Mouse (Mus musculus) hindbrain, postnatal 0 days (tissue): ENCODE measurements around the gene Tle2. TPM values are rescaled to one million over a fixed set of nuclear protein-coding genes. Genes with fewer than 3 reads are reported as not detected.
A peak's percentile ranks its signal among the peaks of the same experiment; 100 is the strongest.

ENCODE experiments used
- ATAC-seq: fragments of 200-750 bp; cut with Nextera tagmentation; 2 replicates; pipeline ENCODE4 v1.8.0; 2017; ENCODE audit warnings: mild to moderate bottlenecking, moderate TSS enrichment, moderate library complexity
- DNase-seq: peaks from one replicate; pipeline ENCODE4 v3.0.0-alpha.2; 2015; ENCODE audit warnings: low spot score
- H3K27ac ChIP-seq: fragments of 300-500 bp; sonication (generic); 2 replicates; pipeline ENCODE4 v1.5.1; 2014; ENCODE audit warnings: mild to moderate bottlenecking
- H3K27me3 ChIP-seq: fragments of 300-500 bp; sonication (generic); 2 replicates; pipeline ENCODE4 v1.6.1; 2014; ENCODE audit warnings: low read length, mixed read lengths; ENCODE audit not compliant: insufficient read depth
- H3K36me3 ChIP-seq: fragments of 300-500 bp; sonication (generic); 2 replicates; pipeline ENCODE4 v1.6.1; 2014; ENCODE audit warnings: low read length, mixed read lengths; ENCODE audit not compliant: insufficient read depth
- H3K4me1 ChIP-seq: fragments of 300-500 bp; sonication (generic); 2 replicates; pipeline ENCODE4 v1.6.1; 2014; ENCODE audit warnings: antibody characterized with exemption, low read length, mixed read lengths; ENCODE audit not compliant: insufficient read depth
- H3K4me2 ChIP-seq: fragments of 300-500 bp; sonication (generic); 2 replicates; pipeline ENCODE4 v1.6.1; 2014; ENCODE audit warnings: low read depth, mild to moderate bottlenecking, low read length, moderate library complexity, mixed read lengths
- H3K4me3 ChIP-seq: fragments of 300-500 bp; sonication (generic); 2 replicates; pipeline ENCODE4 v1.5.1; 2014; ENCODE audit warnings: low read length
- H3K9ac ChIP-seq: fragments of 300-500 bp; sonication (generic); replicated peaks from 2 replicates; pipeline ENCODE4 v1.6.1; 2014; ENCODE audit warnings: mild to moderate bottlenecking, low read length, moderate library complexity, mixed read lengths
- H3K9me3 ChIP-seq: fragments of 300-500 bp; sonication (generic); 2 replicates; pipeline ENCODE4 v1.6.1; 2016; ENCODE audit warnings: low read length, mixed read lengths
- CTCF ChIP-seq: IDR thresholded peaks from 2 replicates; pipeline ENCODE4 v1.5.1; 2016; ENCODE audit warnings: antibody characterized with exemption, control low read depth, low read depth
- WGBS: fragments of 180-500 bp; shearing (Covaris S2); extraction: QIAGEN DNeasy Blood & Tissue Kit; methylation state at CpG from one replicate; pipeline ENCODE4 v1.1.7; 2014; 5-methylcytosine and 5-hydroxymethylcytosine counted together
- polyA plus RNA-seq: library from polyadenylated mRNA; unstranded; fragments of >200 nt; fragmentation: Nextera tagmentation; extraction: Ambion mirVana; gene quantifications from 2 replicates; pipeline ENCODE4 v1.2.1, GENCODE M21; 2015
- total RNA-seq: library from RNA; depleted of rRNA; stranded (reverse); fragments of >200 nt; gene quantifications from 2 replicates; pipeline ENCODE4 v1.2.3, GENCODE M21; 2014

Tle2 gene
- total and polyA plus RNA-seq, 2 experiments from 2014 or later: 28.8 to 43.7 TPM

GRCm38 (mm10) chr10:81608308-81608707 is 33.9 kb downstream of the Tle2 start:
- no peaks in the 10 kb centered on the region for H3K27me3 ChIP-seq
- H3K9me3 ChIP-seq: no peaks in the 10 kb centered on the region
- peaks cover 6% of the 10 kb centered on the region; the same call in 1 of the 2 replicates for H3K4me1 ChIP-seq
- no peak overlapping the region for H3K4me2 ChIP-seq
- H3K4me3 ChIP-seq: no peak overlapping the region
- H3K27ac ChIP-seq: no peak overlapping the region
- H3K36me3 ChIP-seq: no peaks in the 10 kb centered on the region
- ATAC-seq (no peak), DNase-seq (no peak)
- 85% methylated on average over 1 of the region's 1 CpGs for WGBS
- no peak overlapping the region for H3K9ac ChIP-seq
- peak; percentile 45 for TF ChIP-seq CTCF

- no peaks in the 10 kb centered on the region for H3K4me1 ChIP-seq
- no peaks in the 10 kb centered on the region for H3K27me3 ChIP-seq
- no peak overlapping the region for H3K27ac ChIP-seq
- no peak overlapping the region for H3K4me3 ChIP-seq
- WGBS: 63% methylated on average over 3 of the region's 3 CpGs
- H3K36me3 ChIP-seq: no peaks in the 10 kb centered on the region
- H3K9me3 ChIP-seq: no peaks in the 10 kb centered on the region
- no peak for DNase-seq
- H3K9ac ChIP-seq: no peak overlapping the region
- H3K4me2 ChIP-seq: no peak overlapping the region
- no peak for TF ChIP-seq CTCF
- ATAC-seq: peak; percentile 17; the same call in 1 of the 2 replicates
These were observed 38.4 kb downstream of the Tle2 start for GRCm38 (mm10) chr10:81612779-81613178.

GRCm38 (mm10) chr10:81615486-81615885 is 41.1 kb downstream of the Tle2 start:
- Histone ChIP-seq H3K4me3 (no peak overlapping the region), H3K4me1 (no peaks in the 10 kb centered on the region), H3K27me3 (no peaks in the 10 kb centered on the region), H3K9ac (no peak overlapping the region), H3K9me3 (no peaks in the 10 kb centered on the region), H3K36me3 (no peaks in the 10 kb centered on the region), H3K27ac (no peak overlapping the region), H3K4me2 (no peak overlapping the region)
- ATAC-seq (no peak), DNase-seq (no peak)
- 59% methylated on average over 6 of the region's 6 CpGs for WGBS
- no peak for TF ChIP-seq CTCF

- H3K4me3 ChIP-seq: no peak overlapping the region
- H3K36me3 ChIP-seq: peaks cover 13% of the 10 kb centered on the region
- DNase-seq (no peak), ATAC-seq (no peak)
- no peak overlapping the region for H3K4me2 ChIP-seq
- H3K4me1 ChIP-seq: no peaks in the 10 kb centered on the region
- no peaks in the 10 kb centered on the region for H3K9me3 ChIP-seq
- no peaks in the 10 kb centered on the region for H3K27me3 ChIP-seq
- WGBS: 87% methylated on average over 5 of the region's 5 CpGs
- H3K9ac ChIP-seq: no peak overlapping the region
- no peak for TF ChIP-seq CTCF
- H3K27ac ChIP-seq: no peak overlapping the region
These were observed 45.6 kb downstream of the Tle2 start for GRCm38 (mm10) chr10:81619976-81620375.

DNA sequence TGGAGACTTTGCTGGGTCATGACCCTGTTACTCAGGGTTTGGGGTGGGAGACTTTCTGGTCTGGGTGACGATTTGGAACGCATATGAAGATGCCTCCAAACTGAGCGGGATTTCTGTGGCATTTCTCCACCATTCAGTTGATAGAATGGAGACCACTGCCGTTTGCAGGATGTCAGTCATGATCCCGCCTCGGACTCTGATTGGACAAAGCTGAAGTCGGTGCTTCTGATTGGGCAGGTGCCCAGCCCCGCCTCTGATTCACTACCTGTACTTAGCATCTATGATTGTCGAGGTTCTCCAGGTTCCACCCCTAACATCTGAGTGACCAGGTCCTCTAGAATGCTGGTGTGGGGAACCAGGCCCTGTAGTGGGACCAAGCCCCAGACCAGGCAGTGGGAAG is 46.4 kb downstream of the Tle2 start:
- Histone ChIP-seq H3K4me1 (no peaks in the 10 kb centered on the region), H3K4me3 (no peak overlapping the region), H3K4me2 (no peak overlapping the region), H3K9ac (no peak overlapping the region), H3K9me3 (no peaks in the 10 kb centered on the region), H3K27ac (no peak overlapping the region), H3K36me3 (peaks cover 21% of the 10 kb centered on the region), H3K27me3 (no peaks in the 10 kb centered on the region)
- DNase-seq: peak; percentile 46
- ATAC-seq: no peak
- WGBS: 60% methylated on average over 9 of the region's 9 CpGs
- no peak for TF ChIP-seq CTCF

- H3K27ac ChIP-seq: no peak overlapping the region
- H3K36me3 ChIP-seq: peaks cover 21% of the 10 kb centered on the region
- H3K9me3 ChIP-seq: no peaks in the 10 kb centered on the region
- no peak overlapping the region for H3K9ac ChIP-seq
- no peak for TF ChIP-seq CTCF
- no peak overlapping the region for H3K4me2 ChIP-seq
- no peaks in the 10 kb centered on the region for H3K27me3 ChIP-seq
- DNase-seq (no peak), ATAC-seq (no peak)
- H3K4me3 ChIP-seq: no peak overlapping the region
- H3K4me1 ChIP-seq: peaks cover 11% of the 10 kb centered on the region
- WGBS: 69% methylated on average over 8 of the region's 8 CpGs
These were observed 49.1 kb downstream of the Tle2 start for GRCm38 (mm10) chr10:81623441-81623840.

DNA sequence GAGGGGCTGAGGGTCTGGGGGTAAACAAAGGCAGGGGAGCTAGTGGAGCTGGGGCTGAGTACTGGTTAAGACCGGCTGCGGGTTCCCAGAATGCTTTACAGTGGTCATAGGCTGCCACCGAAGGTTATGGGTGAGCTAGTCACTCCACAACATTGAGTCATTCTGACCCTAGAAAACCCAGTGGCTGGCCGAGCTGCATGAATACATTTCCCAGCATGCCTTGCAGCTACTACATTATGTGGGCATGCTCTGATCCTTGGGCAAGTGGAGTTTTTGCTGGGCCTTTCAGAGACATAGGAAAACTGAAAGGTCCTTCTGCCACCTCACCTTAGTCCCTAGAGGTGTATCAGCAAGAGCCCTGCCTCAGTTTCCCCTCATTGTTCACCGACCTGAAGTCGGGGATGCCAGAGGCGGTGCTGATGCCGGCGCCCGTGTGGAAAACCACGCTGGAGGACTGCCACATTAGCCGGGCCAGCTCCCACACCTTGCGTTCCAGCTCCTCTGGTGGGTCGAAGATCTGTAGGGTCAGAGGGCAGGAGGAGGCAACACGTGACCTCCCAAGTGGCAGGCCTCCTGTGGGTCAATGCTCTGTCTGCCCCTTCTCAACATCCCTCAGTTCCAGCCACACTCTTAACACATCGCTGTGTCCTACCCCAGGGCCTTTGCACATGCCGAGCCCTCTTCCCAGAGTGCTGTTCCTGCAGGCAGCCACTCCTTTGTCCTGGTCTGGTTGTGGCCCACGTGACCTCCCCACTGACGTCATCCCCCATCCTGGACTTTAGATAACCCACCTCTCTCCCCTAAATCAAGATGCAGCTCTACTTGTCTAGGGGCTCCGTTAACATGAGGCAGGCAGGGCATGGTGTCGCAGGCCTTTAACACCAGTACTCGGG is 52.0 kb downstream of the Tle2 start:
- DNase-seq: no peak
- no peak for ATAC-seq
- Histone ChIP-seq H3K9ac (peak overlapping the region; percentile 86), H3K27me3 (0 out of 2 replicates have a peak, but pooled peaks cover 3% of the 10 kb centered on the region), H3K4me1 (peaks cover 11% of the 10 kb centered on the region), H3K27ac (peak overlapping the region; percentile 84), H3K4me2 (peak overlapping the region; percentile 94), H3K36me3 (peaks cover 21% of the 10 kb centered on the region), H3K4me3 (peak overlapping the region; percentile 74), H3K9me3 (no peaks in the 10 kb centered on the region)
- WGBS: 93% methylated on average over 22 of the region's 22 CpGs
- no peak for TF ChIP-seq CTCF
